Mouse (Mus musculus): ENCODE measurements around the gene Rimbp2.

DNA sequence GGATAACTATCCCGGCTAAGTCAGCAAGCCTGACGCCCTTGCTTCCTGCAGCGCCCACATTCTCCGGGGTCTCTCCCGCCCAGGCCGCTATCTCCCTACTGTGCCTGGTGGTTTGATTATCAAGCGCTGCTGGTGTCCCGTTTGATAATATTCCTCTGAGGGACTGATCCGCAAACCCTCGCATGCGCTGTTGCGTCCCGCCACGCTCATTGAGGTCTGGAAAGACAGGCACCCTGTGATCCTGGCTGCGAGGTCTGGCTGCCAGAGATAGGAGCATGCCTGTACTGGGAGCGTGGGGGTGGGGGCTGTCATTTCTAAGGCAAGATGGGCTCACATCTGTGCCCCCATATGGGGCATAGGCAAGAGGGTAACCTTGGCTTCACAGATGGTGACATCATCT, 238.1 kb downstream of the Rimbp2 start:
- TF ChIP-seq CTCF (conservative IDR thresholded peaks at IDR 0.05 in 1 of 2, IDR thresholded peaks at IDR 0.05 in 1 of 2; ENCODE audit: low read depth in 2 of 2, low read length in 2 of 2) (no peak), POLR2A (IDR thresholded peaks at IDR 0.05; ENCODE audit: low read depth, low read length) (no peak), MAFK (IDR thresholded peaks at IDR 0.05; ENCODE audit: insufficient replicate concordance, low read length) (no peak), ZKSCAN1 (IDR thresholded peaks at IDR 0.05; ENCODE audit: borderline replicate concordance, low read depth, low read length) (no peak), CHD1 (IDR thresholded peaks at IDR 0.05; ENCODE audit: low read depth, low read length) (no peak), NELFE (IDR thresholded peaks at IDR 0.05; ENCODE audit: low read depth, low read length) (no peak), ZMIZ1 (IDR thresholded peaks at IDR 0.05; ENCODE audit: low read depth, low read length) (no peak), SIN3A (IDR thresholded peaks at IDR 0.05; ENCODE audit: low read length) (no peak), MEF2A (IDR thresholded peaks at IDR 0.05; ENCODE audit: borderline replicate concordance, low read depth, low read length) (no peak), ZNF384 (IDR thresholded peaks at IDR 0.05; ENCODE audit: low read depth, low read length) (no peak)
